Mouse (Mus musculus) intestine, embryonic 16.5 days (tissue): Measurements from ENCODE around the gene Kcnq1. TPM values are rescaled to one million over a fixed set of nuclear protein-coding genes. Genes with fewer than 3 reads are reported as not detected.

Experiments
- ATAC-seq: fragments of 200-750 bp; cut with Nextera tagmentation; 2 replicates; pipeline ENCODE4 v1.8.0; 2017; ENCODE audit warnings: moderate TSS enrichment, moderate library complexity
- H3K27ac ChIP-seq: fragments of 300-500 bp; sonication (generic); 2 replicates; pipeline ENCODE4 v1.5.1; 2014; ENCODE audit warnings: mild to moderate bottlenecking, low read length
- H3K27me3 ChIP-seq: fragments of 300-500 bp; sonication (generic); replicated peaks from 2 replicates; pipeline ENCODE4 v1.6.1; 2014; ENCODE audit warnings: low read length, control low read depth, mixed read lengths; ENCODE audit not compliant: control insufficient read depth, insufficient read depth
- H3K36me3 ChIP-seq: fragments of 300-500 bp; sonication (generic); 2 replicates; pipeline ENCODE4 v1.6.1; 2014; ENCODE audit warnings: low read length, control low read depth; ENCODE audit not compliant: control insufficient read depth, insufficient read depth
- H3K4me1 ChIP-seq: fragments of 300-500 bp; sonication (generic); 2 replicates; pipeline ENCODE4 v1.6.1; 2014; ENCODE audit warnings: low read length, control low read depth, mixed read lengths; ENCODE audit not compliant: control insufficient read depth, insufficient read depth
- H3K4me2 ChIP-seq: fragments of 300-500 bp; sonication (generic); 2 replicates; pipeline ENCODE4 v1.6.1; 2014; ENCODE audit warnings: low read depth, low read length, control low read depth
- H3K4me3 ChIP-seq: fragments of 300-500 bp; sonication (generic); 2 replicates; pipeline ENCODE4 v1.5.1; 2014; ENCODE audit warnings: mild to moderate bottlenecking, low read length
- H3K9ac ChIP-seq: fragments of 300-500 bp; sonication (generic); 2 replicates; pipeline ENCODE4 v1.6.1; 2014; ENCODE audit warnings: low read depth, low read length
- H3K9me3 ChIP-seq: fragments of 300-500 bp; sonication (generic); 2 replicates; pipeline ENCODE4 v1.6.1; 2016; ENCODE audit warnings: low read length, control low read depth; ENCODE audit not compliant: control insufficient read depth
- WGBS: fragments of 180-500 bp; shearing (Covaris S2); extraction: QIAGEN DNeasy Blood & Tissue Kit; methylation state at CpG from one replicate; pipeline ENCODE4 v1.1.7; 2014; 5-methylcytosine and 5-hydroxymethylcytosine counted together
- polyA plus RNA-seq: library from polyadenylated mRNA; unstranded; fragments of >200 nt; fragmentation: Nextera tagmentation; extraction: Ambion mirVana; gene quantifications from 2 replicates; pipeline ENCODE4 v1.2.1, GENCODE M21; 2015

Kcnq1 gene
- polyA plus RNA-seq, 1 experiment from 2014 or later: 9.7 TPM

DNA sequence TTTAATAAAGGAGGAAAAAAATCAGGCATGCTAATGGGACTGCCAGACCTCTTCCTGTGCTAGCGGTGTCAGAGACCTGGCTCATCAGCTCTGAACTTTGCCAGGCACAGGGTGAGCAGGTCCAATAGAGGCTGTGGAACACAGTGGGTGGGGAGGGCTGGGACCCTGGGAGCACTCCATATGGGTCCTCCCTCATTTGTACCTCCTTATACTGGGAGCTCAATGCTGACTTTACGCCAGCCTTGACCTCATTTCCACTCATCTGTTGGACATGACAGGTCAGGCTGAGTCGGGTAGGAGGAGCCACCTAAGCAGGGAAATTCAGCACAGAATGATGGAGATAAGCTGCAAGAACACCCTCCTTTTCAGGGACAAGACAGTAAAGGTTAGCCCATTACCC, 38.3 kb upstream of the Kcnq1 start:
- peaks cover 16% of the 10 kb centered on the region for H3K4me1 ChIP-seq
- H3K9ac ChIP-seq: no peak overlapping the region; the same call in 1 of the 2 replicates
- 83% methylated on average over 3 of the region's 3 CpGs for WGBS
- no peaks in the 10 kb centered on the region for H3K27me3 ChIP-seq
- H3K36me3 ChIP-seq: peaks cover 19% of the 10 kb centered on the region
- H3K27ac ChIP-seq: peak overlapping the region; percentile 94; the same call in 1 of the 2 replicates
- H3K4me3 ChIP-seq: no peak overlapping the region
- H3K4me2 ChIP-seq: no peak overlapping the region
- ATAC-seq: no peak
- H3K9me3 ChIP-seq: no peaks in the 10 kb centered on the region

- 47% methylated on average over 13 of the region's 13 CpGs for WGBS
- Histone ChIP-seq H3K9me3 (no peaks in the 10 kb centered on the region), H3K27ac (peak overlapping the region; percentile 94), H3K4me1 (peaks cover 16% of the 10 kb centered on the region), H3K4me2 (peak overlapping the region; percentile 56), H3K4me3 (peak overlapping the region; percentile 84), H3K36me3 (peaks cover 19% of the 10 kb centered on the region), H3K9ac (peak overlapping the region; percentile 63), H3K27me3 (no peaks in the 10 kb centered on the region)
- ATAC-seq: no peak; the same call in none of the 2 replicates
These were observed 37.8 kb upstream of the Kcnq1 start for GRCm38 (mm10) chr7:143068316-143068881.

GRCm38 (mm10) chr7:143068882-143069591, 37.1 kb upstream of the Kcnq1 start, which contains the start of gene Tssc4:
Gene Tssc4, plus strand, starts transcription at chr7:143069249.
- Histone ChIP-seq H3K9me3 (no peaks in the 10 kb centered on the region), H3K36me3 (peaks cover 19% of the 10 kb centered on the region)
- WGBS: under 1% methylated on average over 51 of the region's 51 CpGs

GRCm38 (mm10) chr7:143069751-143070400, 36.3 kb upstream of the Kcnq1 start:
- peaks cover 14% of the 10 kb centered on the region for H3K36me3 ChIP-seq
- 8% methylated on average over 30 of the region's 30 CpGs for WGBS

More at GRCm38 (mm10) chr7:143068882-143069591, 37.1 kb upstream of the Kcnq1 start, which contains the start of gene Tssc4:
- peak within 1 kb of the TSS; percentile 84 for H3K4me3 ChIP-seq
- peak within 1 kb of the TSS; percentile 96 for H3K4me2 ChIP-seq
- peak within 1 kb of the TSS; percentile 94 for H3K27ac ChIP-seq
- no peaks in the 10 kb centered on the region for H3K27me3 ChIP-seq
- ATAC-seq: peak; percentile 98
- H3K9ac ChIP-seq: peak within 1 kb of the TSS; percentile 89
- peaks cover 16% of the 10 kb centered on the region for H3K4me1 ChIP-seq

DNA sequence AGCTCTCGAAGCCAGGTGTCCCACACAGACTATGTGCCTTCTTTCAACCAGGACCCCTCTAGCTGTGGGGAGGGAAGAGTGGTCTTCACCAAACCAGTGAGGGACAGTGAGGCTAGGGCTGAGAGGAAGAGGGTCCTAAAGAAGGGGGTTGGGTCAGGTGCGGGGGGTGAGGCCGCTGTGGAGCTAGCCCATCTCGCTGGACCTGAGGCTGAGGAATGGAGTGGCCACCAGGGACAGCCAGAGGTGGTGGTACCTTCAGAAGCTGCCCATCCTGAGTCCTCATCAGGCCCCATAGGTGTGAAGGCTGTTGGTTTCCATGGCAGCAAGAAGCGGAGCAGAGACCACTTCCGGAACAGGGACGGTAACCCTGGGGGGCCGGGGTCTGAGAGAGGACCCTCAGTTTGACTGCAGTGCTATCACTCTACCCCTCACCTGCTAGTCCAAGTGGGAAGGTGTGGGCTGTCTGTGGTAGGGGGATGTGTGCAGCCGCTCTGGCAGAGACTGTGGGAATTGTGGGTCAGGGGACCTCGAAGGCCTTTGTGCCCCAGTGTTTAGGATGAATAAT, 35.6 kb upstream of the Kcnq1 start:
- Histone ChIP-seq H3K4me2 (peak overlapping the region; percentile 96), H3K4me3 (peak overlapping the region; percentile 84), H3K27ac (peak overlapping the region; percentile 88), H3K36me3 (peaks cover 11% of the 10 kb centered on the region), H3K9ac (peak overlapping the region; percentile 89), H3K9me3 (no peaks in the 10 kb centered on the region), H3K27me3 (no peaks in the 10 kb centered on the region), H3K4me1 (peaks cover 16% of the 10 kb centered on the region)
- no peak for ATAC-seq
- WGBS: 83% methylated on average over 10 of the region's 10 CpGs

More at GRCm38 (mm10) chr7:143069751-143070400, 36.3 kb upstream of the Kcnq1 start:
- Histone ChIP-seq H3K9ac (peak overlapping the region; percentile 89), H3K4me1 (peaks cover 16% of the 10 kb centered on the region), H3K27ac (peak overlapping the region; percentile 88), H3K27me3 (no peaks in the 10 kb centered on the region), H3K4me3 (peak overlapping the region; percentile 84), H3K4me2 (peak overlapping the region; percentile 96), H3K9me3 (no peaks in the 10 kb centered on the region)
- ATAC-seq: no peak

DNA sequence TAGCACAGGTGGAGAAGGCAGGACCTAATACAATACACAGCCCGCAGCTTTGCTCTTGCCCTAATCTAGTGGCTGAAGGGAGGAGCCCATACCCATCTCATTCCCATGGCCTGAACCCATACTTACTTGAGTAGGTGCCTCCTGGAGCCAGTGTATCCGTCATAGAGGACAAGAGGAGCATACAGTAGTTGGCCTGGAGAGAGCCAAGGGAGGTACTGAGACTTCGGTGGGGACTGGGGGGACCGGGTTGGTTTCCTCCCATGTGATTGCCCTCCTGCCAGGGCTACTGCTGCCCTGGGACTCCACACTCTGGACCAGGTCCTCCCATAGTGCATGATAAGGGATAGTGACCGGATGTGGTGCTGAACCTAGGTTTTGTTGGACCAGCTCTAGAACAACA, 33.6 kb upstream of the Kcnq1 start:
- ATAC-seq: no peak
- peaks cover 16% of the 10 kb centered on the region for H3K4me1 ChIP-seq
- 88% methylated on average over 5 of the region's 5 CpGs for WGBS
- H3K4me2 ChIP-seq: no peak overlapping the region
- H3K9me3 ChIP-seq: no peaks in the 10 kb centered on the region
- H3K9ac ChIP-seq: no peak overlapping the region
- H3K27me3 ChIP-seq: no peaks in the 10 kb centered on the region
- no peak overlapping the region for H3K27ac ChIP-seq
- H3K4me3 ChIP-seq: no peak overlapping the region
- no peaks in the 10 kb centered on the region for H3K36me3 ChIP-seq

DNA sequence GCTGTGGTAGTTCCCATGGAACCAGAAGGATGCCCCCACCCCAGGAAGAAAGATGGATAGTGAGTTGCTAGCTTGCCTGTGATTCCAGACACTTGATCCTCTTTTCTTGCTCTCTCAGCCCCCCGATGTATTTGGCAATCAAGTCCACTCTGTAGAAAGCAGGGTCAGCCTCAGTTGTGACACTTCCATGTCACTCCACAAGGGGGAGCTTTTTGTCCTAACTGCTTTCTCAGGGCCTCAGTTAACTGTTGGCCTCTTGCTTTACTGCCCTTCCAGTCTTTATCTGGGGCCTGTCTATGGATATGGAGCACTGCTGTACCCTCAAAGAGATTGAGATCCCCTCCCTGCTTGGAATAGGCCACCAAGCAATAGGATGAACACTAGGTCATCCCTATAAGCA, 33.1 kb upstream of the Kcnq1 start:
- Histone ChIP-seq H3K9ac (no peak overlapping the region), H3K4me3 (no peak overlapping the region), H3K27ac (no peak overlapping the region), H3K27me3 (no peaks in the 10 kb centered on the region), H3K9me3 (no peaks in the 10 kb centered on the region), H3K4me2 (no peak overlapping the region), H3K36me3 (no peaks in the 10 kb centered on the region), H3K4me1 (peaks cover 13% of the 10 kb centered on the region)
- ATAC-seq: no peak
- 86% methylated on average over 1 of the region's 1 CpGs for WGBS

DNA sequence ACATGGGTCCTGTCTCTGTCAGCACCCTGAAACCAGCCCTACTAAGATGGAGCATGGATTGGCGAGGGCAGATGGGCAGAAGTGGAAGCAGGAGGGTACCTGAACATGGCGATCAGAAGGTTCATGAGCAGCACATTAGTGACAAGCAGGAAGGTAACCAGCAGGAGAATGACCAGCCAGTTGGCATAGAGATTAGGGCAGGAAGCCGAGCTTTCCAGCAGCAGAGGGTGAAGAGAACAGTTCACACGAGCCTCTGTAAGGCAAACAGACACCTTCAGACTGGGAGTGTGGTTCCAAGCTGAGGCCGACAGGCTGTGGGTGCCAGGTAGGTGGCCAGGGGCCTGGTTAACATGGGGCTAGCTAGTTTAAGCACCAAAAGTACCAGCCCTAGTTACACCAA, 30.8 kb upstream of the Kcnq1 start:
- H3K9ac ChIP-seq: no peak overlapping the region
- no peak overlapping the region for H3K4me3 ChIP-seq
- H3K4me2 ChIP-seq: no peak overlapping the region
- no peak overlapping the region for H3K27ac ChIP-seq
- ATAC-seq: no peak
- H3K36me3 ChIP-seq: no peaks in the 10 kb centered on the region
- no peaks in the 10 kb centered on the region for H3K9me3 ChIP-seq
- peaks cover 3% of the 10 kb centered on the region for H3K4me1 ChIP-seq
- H3K27me3 ChIP-seq: no peaks in the 10 kb centered on the region
- 63% methylated on average over 5 of the region's 5 CpGs for WGBS

- no peak for ATAC-seq
- WGBS: 78% methylated on average over 2 of the region's 2 CpGs
- no peak overlapping the region for H3K9ac ChIP-seq
- H3K4me1 ChIP-seq: no peaks in the 10 kb centered on the region
- H3K36me3 ChIP-seq: no peaks in the 10 kb centered on the region
- no peak overlapping the region for H3K27ac ChIP-seq
- no peak overlapping the region for H3K4me2 ChIP-seq
- no peaks in the 10 kb centered on the region for H3K27me3 ChIP-seq
- H3K4me3 ChIP-seq: no peak overlapping the region
- no peaks in the 10 kb centered on the region for H3K9me3 ChIP-seq
These were observed 28.8 kb upstream of the Kcnq1 start for GRCm38 (mm10) chr7:143077351-143077750.
